Mouse (Mus musculus): ENCODE measurements around the gene Panx2. TPM values are rescaled to one million over a fixed set of nuclear protein-coding genes. Genes with fewer than 3 reads are reported as not detected.

Panx2 gene
- polyA plus RNA-seq, 1 experiment from 2014 or later = 0.31 TPM

DNA sequence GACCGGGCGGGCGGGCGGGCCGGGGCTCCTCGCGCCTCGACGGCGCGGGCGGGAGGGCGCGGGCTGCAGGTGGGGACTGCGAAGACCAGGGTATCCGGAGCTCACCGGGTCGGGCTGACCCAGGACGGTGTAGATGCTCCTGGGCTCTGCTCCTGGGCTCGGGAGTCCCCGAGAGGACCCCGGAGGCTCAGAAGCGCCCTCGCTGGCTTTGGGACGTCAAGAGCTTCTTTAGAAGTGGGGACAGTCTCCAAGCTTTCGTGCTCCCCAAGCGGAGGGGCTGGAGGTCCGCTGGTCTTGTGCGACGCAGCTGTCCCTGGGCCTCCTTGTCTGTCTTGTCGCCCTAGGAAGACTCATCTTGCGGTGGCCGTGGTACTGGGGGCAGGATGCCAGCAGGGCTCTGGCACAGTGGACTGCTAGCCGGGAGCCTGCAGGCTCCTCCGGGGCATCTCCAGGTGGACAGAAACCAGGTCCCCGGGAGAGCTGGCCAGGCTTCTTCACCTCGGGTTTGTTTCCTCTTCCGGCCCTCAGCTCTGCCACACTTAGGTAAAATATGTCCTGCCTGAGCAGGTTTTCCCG, 16.7 kb downstream of the Panx2 start:
- Histone ChIP-seq H3K4me1 (peaks cover 41% of the 10 kb centered on the region), H3K27me3 (no peaks in the 10 kb centered on the region), H3K4me3 (peak overlapping the region; percentile 82), H3K27ac (peak overlapping the region; percentile 88), H3K9me3 (no peaks in the 10 kb centered on the region), H3K4me2 (peak overlapping the region; percentile 88), H3K9ac (peak overlapping the region; percentile 85), H3K36me3 (peaks cover 16% of the 10 kb centered on the region)
- peak; percentile 18 for ATAC-seq (ENCODE audit: insufficient number of reproducible peaks, low FRiP score, low TSS enrichment, low read depth)
- WGBS = under 1% methylated on average over 28 of the region's 39 CpGs

DNA sequence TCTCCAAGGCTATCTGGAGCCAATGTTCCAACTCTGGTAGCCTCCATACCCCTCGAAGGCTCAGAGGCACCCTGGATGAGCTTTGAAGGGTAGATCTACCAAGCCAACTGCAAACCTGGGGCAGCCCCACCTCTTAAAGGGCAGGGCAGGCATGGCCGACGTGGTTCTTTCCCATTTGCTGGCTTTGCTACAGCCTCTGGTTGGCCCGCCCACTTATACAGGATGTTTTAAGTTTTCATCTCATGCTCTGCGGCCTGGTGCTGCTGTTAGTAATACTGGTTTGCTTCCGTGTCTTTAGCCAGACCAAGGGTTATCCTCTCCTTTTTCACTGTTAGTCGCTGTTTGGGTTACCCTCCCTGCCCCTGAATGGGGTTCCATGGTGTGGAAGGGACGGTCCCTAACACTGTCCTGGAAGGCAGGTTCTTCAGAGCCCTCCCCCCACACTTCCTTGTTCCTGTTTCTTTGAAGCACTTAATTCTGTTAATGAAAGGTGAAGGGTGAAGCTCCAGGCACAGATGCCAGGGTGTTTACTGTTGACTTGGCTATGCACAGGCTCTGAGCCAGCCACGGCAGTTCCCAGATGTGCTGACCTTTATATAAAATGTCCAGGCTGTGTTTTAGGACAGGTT, 18.8 kb downstream of the Panx2 start:
- 45% methylated on average over 9 of the region's 9 CpGs for WGBS
- Histone ChIP-seq H3K36me3 (peaks cover 37% of the 10 kb centered on the region), H3K9me3 (no peaks in the 10 kb centered on the region), H3K27ac (no peak overlapping the region), H3K4me1 (peaks cover 41% of the 10 kb centered on the region), H3K9ac (no peak overlapping the region), H3K4me2 (peak overlapping the region; percentile 88; the same call in 1 of the 2 replicates), H3K27me3 (no peaks in the 10 kb centered on the region), H3K4me3 (peak overlapping the region; percentile 82)
- ATAC-seq (ENCODE audit: insufficient number of reproducible peaks, low FRiP score, low TSS enrichment, low read depth) = no peak

DNA sequence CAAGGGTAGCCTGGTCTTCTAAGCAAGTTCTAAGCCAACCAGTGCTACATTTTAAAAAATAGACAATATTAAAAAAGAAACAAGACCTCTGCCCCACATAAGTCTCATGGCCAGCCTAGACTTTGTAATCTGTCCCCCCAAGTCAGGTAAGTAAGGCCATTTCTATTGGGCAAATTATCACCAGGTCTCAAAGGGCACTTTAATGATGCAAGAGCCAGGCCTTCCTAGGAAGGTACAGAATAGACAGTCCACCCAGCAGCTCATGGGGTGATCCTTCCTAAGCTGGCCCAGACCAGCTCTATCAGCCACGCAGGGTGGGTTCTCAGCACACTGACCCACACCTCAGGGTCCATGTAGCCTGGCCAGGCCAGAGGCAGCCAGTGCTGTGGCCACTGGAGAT, 24.4 kb downstream of the Panx2 start:
- WGBS = 100% methylated on average over 1 of the region's 1 CpGs
- Histone ChIP-seq H3K4me3 (no peak overlapping the region), H3K4me2 (no peak overlapping the region), H3K27ac (no peak overlapping the region), H3K36me3 (peaks cover 76% of the 10 kb centered on the region), H3K4me1 (peaks cover 7% of the 10 kb centered on the region), H3K27me3 (no peaks in the 10 kb centered on the region), H3K9me3 (no peaks in the 10 kb centered on the region), H3K9ac (no peak overlapping the region)
- ATAC-seq (ENCODE audit: insufficient number of reproducible peaks, low FRiP score, low TSS enrichment, low read depth) = no peak

DNA sequence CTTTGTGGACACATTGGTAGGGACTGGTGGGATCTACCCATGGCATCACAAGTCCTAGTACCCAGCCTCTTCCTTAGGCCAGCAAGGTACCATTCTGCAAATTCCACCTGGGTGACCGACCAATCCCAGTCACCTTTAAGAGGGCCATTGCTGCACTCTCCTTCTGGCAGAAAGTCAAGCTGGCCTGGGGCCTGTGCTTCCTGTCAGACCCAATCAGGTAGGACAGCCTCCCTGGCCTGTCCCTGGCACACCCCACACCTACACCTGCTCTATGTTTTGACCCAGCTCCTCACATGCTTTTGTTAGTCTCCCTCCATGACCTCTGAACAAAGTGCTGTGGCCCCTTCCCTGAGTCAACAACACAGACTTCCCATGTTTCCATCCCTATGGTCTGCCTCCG, 25.3 kb downstream of the Panx2 start:
- Histone ChIP-seq H3K36me3 (peaks cover 73% of the 10 kb centered on the region), H3K4me3 (no peak overlapping the region), H3K4me1 (peaks cover 12% of the 10 kb centered on the region), H3K9me3 (no peaks in the 10 kb centered on the region), H3K9ac (no peak overlapping the region), H3K27me3 (no peaks in the 10 kb centered on the region), H3K27ac (no peak overlapping the region), H3K4me2 (no peak overlapping the region)
- no peak for ATAC-seq (ENCODE audit: insufficient number of reproducible peaks, low FRiP score, low TSS enrichment, low read depth)
- WGBS = 89% methylated on average over 2 of the region's 2 CpGs

DNA sequence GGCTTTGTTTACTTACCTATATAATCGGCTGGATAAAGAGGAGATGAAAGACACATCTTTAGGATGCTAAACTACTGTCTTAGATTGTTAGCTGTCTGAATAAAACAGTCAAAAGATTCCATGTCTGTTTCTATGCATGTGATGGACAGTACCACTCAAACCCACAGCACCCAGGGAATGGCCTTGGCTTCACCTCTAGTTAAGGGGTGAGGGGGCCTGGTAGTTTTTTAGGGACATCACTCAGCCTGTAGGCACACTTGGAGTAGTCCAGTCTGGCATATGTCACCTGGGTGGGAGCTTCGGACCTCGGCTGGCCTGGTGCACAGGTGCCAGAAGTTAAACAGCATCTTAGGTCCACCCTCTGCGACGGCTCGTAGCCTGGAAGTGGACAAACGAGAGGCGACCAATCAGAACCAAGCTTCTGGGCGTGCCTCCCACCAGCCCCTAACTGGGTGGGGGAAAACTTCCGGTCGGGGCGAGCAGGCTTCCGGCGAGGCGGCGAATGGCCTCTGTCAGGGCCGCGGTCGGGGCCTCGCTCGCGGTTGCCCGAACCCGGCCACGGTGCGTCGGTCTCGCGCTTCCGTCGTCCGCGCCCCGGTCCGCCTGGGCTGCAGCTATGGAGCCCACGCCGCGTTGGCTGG, 29.2 kb downstream of the Panx2 start, which contains the start of gene Selenoo:
Gene Selenoo (plus strand): TSS at position 478 of the 641 bp plus-strand sequence.
- peak within 1 kb of the TSS; percentile 97 for H3K4me3 ChIP-seq
- H3K9ac ChIP-seq = peak within 1 kb of the TSS; percentile 95
- H3K27ac ChIP-seq = peak within 1 kb of the TSS; percentile 84
- peaks cover 55% of the 10 kb centered on the region for H3K36me3 ChIP-seq
- H3K27me3 ChIP-seq = no peaks in the 10 kb centered on the region
- H3K9me3 ChIP-seq = no peaks in the 10 kb centered on the region
- 2% methylated on average over 38 of the region's 38 CpGs for WGBS
- H3K4me1 ChIP-seq = peaks cover 21% of the 10 kb centered on the region
- H3K4me2 ChIP-seq = peak within 1 kb of the TSS; percentile 95
- peak; percentile 83 for ATAC-seq (ENCODE audit: insufficient number of reproducible peaks, low FRiP score, low TSS enrichment, low read depth)

DNA sequence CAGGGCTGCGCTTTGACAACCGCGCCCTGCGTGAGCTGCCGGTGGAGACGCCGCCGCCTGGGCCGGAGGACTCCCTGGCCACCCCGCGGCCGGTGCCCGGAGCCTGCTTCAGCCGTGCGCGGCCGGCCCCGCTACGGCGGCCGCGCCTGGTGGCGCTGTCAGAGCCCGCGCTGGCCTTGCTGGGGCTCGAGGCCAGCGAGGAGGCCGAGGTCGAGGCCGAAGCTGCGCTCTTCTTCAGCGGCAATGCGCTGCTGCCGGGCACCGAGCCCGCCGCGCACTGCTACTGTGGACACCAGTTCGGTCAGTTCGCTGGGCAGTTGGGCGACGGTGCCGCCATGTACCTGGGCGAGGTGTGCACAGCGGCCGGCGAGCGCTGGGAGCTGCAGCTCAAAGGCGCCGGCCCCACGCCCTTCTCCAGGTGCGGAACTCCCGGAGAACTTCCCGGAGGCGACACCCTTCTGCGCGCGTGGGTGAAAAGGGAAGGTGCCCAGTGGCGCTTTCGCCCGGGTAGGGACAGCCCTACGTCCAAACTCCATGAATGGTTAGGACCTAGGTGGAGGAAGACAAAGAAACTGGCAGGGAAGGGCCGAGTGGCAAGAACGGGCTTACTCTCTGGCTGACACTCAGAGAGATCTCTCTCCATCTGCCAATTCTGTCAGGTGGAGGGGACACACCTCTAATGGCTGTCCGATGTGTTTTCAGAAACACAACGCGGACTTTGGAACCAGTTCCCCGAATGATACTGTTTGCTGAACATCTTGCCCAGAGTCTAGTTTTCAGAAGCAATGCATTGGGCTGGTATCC, 29.9 kb downstream of the Panx2 start:
- H3K9me3 ChIP-seq = no peaks in the 10 kb centered on the region
- H3K4me1 ChIP-seq = peaks cover 21% of the 10 kb centered on the region
- 3% methylated on average over 68 of the region's 68 CpGs for WGBS
- H3K36me3 ChIP-seq = peaks cover 55% of the 10 kb centered on the region
- H3K9ac ChIP-seq = peak overlapping the region; percentile 95
- no peaks in the 10 kb centered on the region for H3K27me3 ChIP-seq
- H3K27ac ChIP-seq = peak overlapping the region; percentile 84
- H3K4me2 ChIP-seq = peak overlapping the region; percentile 95
- peak overlapping the region; percentile 97 for H3K4me3 ChIP-seq
- ATAC-seq (ENCODE audit: insufficient number of reproducible peaks, low FRiP score, low TSS enrichment, low read depth) = 0 out of 2 replicates have a peak, but pooled peaks have one; percentile 19

DNA sequence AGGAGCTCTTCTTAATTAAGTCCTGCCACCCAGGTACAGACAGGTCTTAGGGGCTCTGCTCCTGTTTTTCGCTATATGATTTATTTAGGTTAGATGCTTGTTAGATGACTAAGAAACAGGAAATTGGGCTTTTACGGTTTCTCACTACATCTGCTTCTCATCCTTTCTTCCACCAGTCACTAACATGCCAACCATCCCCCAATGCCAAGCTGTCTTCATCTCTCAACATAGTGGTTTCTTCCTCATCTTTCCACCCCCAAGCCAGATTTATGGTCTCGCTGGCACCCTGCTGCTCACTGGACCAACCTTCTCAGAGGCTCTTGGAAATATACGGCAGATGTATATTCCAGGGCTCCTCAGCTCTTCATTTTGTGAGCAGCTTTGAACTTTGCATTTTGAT, 31.1 kb downstream of the Panx2 start:
- peaks cover 55% of the 10 kb centered on the region for H3K36me3 ChIP-seq
- no peak overlapping the region for H3K9ac ChIP-seq
- peaks cover 21% of the 10 kb centered on the region for H3K4me1 ChIP-seq
- no peaks in the 10 kb centered on the region for H3K27me3 ChIP-seq
- H3K9me3 ChIP-seq = no peaks in the 10 kb centered on the region
- ATAC-seq (ENCODE audit: insufficient number of reproducible peaks, low FRiP score, low TSS enrichment, low read depth) = no peak
- H3K4me3 ChIP-seq = no peak overlapping the region
- WGBS = 61% methylated on average over 4 of the region's 4 CpGs
- H3K4me2 ChIP-seq = no peak overlapping the region
- no peak overlapping the region for H3K27ac ChIP-seq

DNA sequence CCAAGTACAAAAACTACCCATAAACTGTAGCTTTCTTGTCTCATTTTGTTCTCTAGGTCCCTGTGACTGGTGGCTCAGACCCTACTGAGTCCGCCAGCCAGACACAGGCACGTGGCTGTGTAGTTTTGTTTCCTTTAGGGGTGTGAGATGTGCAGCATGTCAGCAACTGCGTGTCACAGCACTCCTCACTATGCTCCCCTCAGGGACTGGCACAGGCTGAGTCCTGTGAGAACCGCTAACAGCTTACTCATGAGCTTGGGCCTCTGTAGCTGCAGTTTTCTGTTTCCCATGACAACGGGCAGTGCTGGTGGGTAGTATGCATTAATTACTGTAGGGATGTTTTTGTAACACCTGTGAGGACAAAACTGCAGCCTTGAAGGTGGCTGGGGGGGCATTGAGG, 32.6 kb downstream of the Panx2 start:
- H3K27ac ChIP-seq = no peak overlapping the region
- WGBS = 74% methylated on average over 5 of the region's 5 CpGs
- ATAC-seq (ENCODE audit: insufficient number of reproducible peaks, low FRiP score, low TSS enrichment, low read depth) = no peak

DNA sequence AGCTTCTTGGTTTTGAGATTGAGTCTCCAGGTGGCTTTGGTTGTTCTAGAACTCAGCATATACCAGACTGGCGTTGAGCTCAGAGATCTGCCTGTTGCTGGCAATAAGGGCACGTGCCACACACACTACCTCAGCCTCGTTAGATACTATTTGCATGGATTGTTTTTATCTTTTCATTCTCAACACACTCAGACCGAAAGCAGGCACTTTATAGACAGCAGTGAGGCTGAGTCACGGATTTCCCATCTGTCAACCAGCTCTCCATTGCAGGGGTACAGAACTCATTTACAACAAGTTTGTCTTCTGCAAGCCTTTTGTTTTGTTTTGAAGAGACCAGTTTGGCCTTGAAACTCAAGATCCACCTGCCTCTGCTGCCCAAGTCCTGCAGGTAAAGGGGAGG, 37.9 kb downstream of the Panx2 start:
- Histone ChIP-seq H3K36me3 (peaks cover 100% of the 10 kb centered on the region), H3K9ac (no peak overlapping the region), H3K27ac (no peak overlapping the region), H3K4me3 (no peak overlapping the region), H3K27me3 (no peaks in the 10 kb centered on the region), H3K4me2 (no peak overlapping the region), H3K4me1 (no peaks in the 10 kb centered on the region), H3K9me3 (no peaks in the 10 kb centered on the region)
- WGBS = 89% methylated on average over 5 of the region's 5 CpGs
- ATAC-seq (ENCODE audit: insufficient number of reproducible peaks, low FRiP score, low TSS enrichment, low read depth) = no peak

More for the DNA sequence above, 32.6 kb downstream of the Panx2 start:
- Histone ChIP-seq H3K36me3 (peaks cover 55% of the 10 kb centered on the region), H3K9ac (no peak overlapping the region), H3K9me3 (no peaks in the 10 kb centered on the region), H3K4me3 (no peak overlapping the region), H3K4me1 (peaks cover 21% of the 10 kb centered on the region), H3K27me3 (no peaks in the 10 kb centered on the region), H3K4me2 (no peak overlapping the region)

DNA sequence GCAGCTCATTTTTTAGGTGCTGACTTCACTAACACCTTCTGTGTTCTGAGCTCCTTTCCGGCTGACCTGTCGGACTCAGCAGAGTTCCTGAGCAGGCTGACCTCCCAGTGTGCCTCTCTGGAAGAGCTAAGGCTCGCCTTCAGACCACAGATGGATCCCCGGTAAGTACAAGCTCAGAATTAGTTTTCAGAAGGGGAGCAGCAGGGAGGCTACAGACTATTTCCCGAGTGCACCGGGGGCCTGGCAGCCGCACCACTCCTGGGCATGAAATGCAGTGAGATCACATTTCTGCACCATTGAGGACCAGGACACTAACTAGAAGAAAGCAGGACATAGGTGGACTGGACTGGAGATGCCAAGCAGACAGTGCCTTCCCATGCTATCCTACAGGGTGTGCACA, 39.1 kb downstream of the Panx2 start:
- peaks cover 100% of the 10 kb centered on the region for H3K36me3 ChIP-seq
- H3K4me2 ChIP-seq = no peak overlapping the region
- H3K4me3 ChIP-seq = no peak overlapping the region
- H3K27me3 ChIP-seq = no peaks in the 10 kb centered on the region
- WGBS = 88% methylated on average over 7 of the region's 7 CpGs
- no peaks in the 10 kb centered on the region for H3K9me3 ChIP-seq
- ATAC-seq (ENCODE audit: insufficient number of reproducible peaks, low FRiP score, low TSS enrichment, low read depth) = no peak
- no peak overlapping the region for H3K27ac ChIP-seq
- H3K9ac ChIP-seq = no peak overlapping the region
- H3K4me1 ChIP-seq = no peaks in the 10 kb centered on the region

DNA sequence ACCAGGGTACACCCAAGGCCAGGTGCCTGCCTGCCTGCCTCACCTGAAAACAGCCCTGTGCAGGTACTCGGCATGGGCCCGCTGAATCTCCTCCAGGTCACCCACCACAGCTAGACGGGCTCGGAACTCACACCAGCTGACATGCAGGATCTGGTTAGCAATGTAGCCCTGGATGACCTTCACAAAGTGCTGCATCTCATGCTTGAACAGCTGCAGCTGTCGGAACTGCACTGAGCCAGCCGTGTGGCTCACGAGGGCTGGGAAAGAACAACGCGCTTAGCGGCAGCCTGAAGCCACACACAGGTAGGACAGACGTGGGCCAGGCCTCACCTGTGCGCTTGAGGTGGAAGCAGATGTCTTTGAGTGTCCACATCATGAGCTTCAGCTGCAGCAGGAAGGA, 41.3 kb downstream of the Panx2 start:
- 90% methylated on average over 12 of the region's 12 CpGs for WGBS
- H3K9me3 ChIP-seq = no peaks in the 10 kb centered on the region
- no peak for ATAC-seq (ENCODE audit: insufficient number of reproducible peaks, low FRiP score, low TSS enrichment, low read depth)
- no peak overlapping the region for H3K27ac ChIP-seq
- H3K27me3 ChIP-seq = no peaks in the 10 kb centered on the region
- H3K36me3 ChIP-seq = peaks cover 100% of the 10 kb centered on the region
- H3K4me2 ChIP-seq = no peak overlapping the region
- no peaks in the 10 kb centered on the region for H3K4me1 ChIP-seq
- H3K9ac ChIP-seq = no peak overlapping the region
- no peak overlapping the region for H3K4me3 ChIP-seq

DNA sequence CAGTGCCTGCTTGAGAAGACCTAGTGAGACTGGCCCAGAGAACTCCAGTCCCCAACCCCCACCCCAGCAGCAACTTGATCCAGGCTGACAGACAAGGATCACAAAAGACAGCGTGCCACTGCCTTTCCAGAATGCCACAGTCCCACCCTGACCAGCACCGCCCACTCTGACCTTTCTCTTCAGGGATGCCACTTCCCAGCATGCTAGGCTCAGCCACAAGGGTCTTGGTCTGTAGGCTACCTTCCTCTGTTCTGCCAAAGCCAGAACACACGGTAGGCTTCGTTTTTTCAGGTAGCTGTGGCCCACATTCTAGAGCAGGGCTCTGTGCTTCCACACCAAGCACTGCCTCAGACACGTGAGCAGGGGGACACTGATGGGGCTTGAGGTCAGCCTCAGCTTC, 43.1 kb downstream of the Panx2 start:
- Histone ChIP-seq H3K4me2 (no peak overlapping the region), H3K27ac (no peak overlapping the region), H3K9me3 (no peaks in the 10 kb centered on the region), H3K27me3 (no peaks in the 10 kb centered on the region), H3K9ac (no peak overlapping the region), H3K4me3 (no peak overlapping the region), H3K4me1 (no peaks in the 10 kb centered on the region), H3K36me3 (peaks cover 100% of the 10 kb centered on the region)
- ATAC-seq (ENCODE audit: insufficient number of reproducible peaks, low FRiP score, low TSS enrichment, low read depth) = no peak
- WGBS = 84% methylated on average over 5 of the region's 5 CpGs

Measured in limb, embryonic 15.5 days (tissue).